Mouse (Mus musculus): ENCODE data around the gene Rnf115. TPM values are rescaled to one million over a fixed set of nuclear protein-coding genes. Genes with fewer than 3 reads are reported as not detected.

The Rnf115 gene
- polyA plus RNA-seq, 1 experiment from 2014 or later, result 72.1 TPM

GRCm38 (mm10) chr3:96788506-96788905 lies 61.0 kb downstream of the Rnf115 start:
- no peaks in the 10 kb centered on the region for H3K27me3 ChIP-seq (ENCODE audit: control insufficient read depth, insufficient read depth, low read length)
- no peaks in the 10 kb centered on the region for H3K9me3 ChIP-seq (ENCODE audit: control insufficient read depth, low read length)
- WGBS, result 93% methylated on average over 8 of the region's 8 CpGs
- H3K4me1 ChIP-seq (ENCODE audit: control insufficient read depth, insufficient read depth, low read length), result no peaks in the 10 kb centered on the region
- ATAC-seq (ENCODE audit: low FRiP score, low TSS enrichment), result no peak
- no peak overlapping the region for H3K9ac ChIP-seq (ENCODE audit: low read depth, low read length)
- peaks cover 49% of the 10 kb centered on the region for H3K36me3 ChIP-seq (ENCODE audit: control insufficient read depth, insufficient read depth, low read length)
- H3K4me3 ChIP-seq (ENCODE audit: low read length), result no peak overlapping the region
- no peak overlapping the region for H3K4me2 ChIP-seq (replicated peaks; ENCODE audit: low read depth, low read length)
- no peak overlapping the region for H3K27ac ChIP-seq (ENCODE audit: low read depth, low read length)

- no peaks in the 10 kb centered on the region for H3K27me3 ChIP-seq (ENCODE audit: control insufficient read depth, insufficient read depth, low read length)
- H3K9me3 ChIP-seq (ENCODE audit: control insufficient read depth, low read length), result no peaks in the 10 kb centered on the region
- H3K27ac ChIP-seq (ENCODE audit: low read depth, low read length), result no peak overlapping the region
- 77% methylated on average over 11 of the region's 11 CpGs for WGBS
- no peak overlapping the region for H3K9ac ChIP-seq (ENCODE audit: low read depth, low read length)
- no peak for ATAC-seq (ENCODE audit: low FRiP score, low TSS enrichment)
- H3K4me3 ChIP-seq (ENCODE audit: low read length), result no peak overlapping the region
- no peak overlapping the region for H3K4me2 ChIP-seq (replicated peaks; ENCODE audit: low read depth, low read length)
- H3K4me1 ChIP-seq (ENCODE audit: control insufficient read depth, insufficient read depth, low read length), result no peaks in the 10 kb centered on the region
- H3K36me3 ChIP-seq (ENCODE audit: control insufficient read depth, insufficient read depth, low read length), result no peaks in the 10 kb centered on the region
Measured at GRCm38 (mm10) chr3:96800254-96800653, 72.8 kb downstream of the Rnf115 start.

GRCm38 (mm10) chr3:96802214-96802613 lies 74.8 kb downstream of the Rnf115 start:
- Histone ChIP-seq H3K4me1 (ENCODE audit: control insufficient read depth, insufficient read depth, low read length) (no peaks in the 10 kb centered on the region), H3K4me3 (ENCODE audit: low read length) (no peak overlapping the region), H3K9me3 (ENCODE audit: control insufficient read depth, low read length) (no peaks in the 10 kb centered on the region), H3K4me2 (replicated peaks; ENCODE audit: low read depth, low read length) (no peak overlapping the region), H3K27me3 (ENCODE audit: control insufficient read depth, insufficient read depth, low read length) (no peaks in the 10 kb centered on the region), H3K27ac (ENCODE audit: low read depth, low read length) (no peak overlapping the region), H3K9ac (ENCODE audit: low read depth, low read length) (no peak overlapping the region), H3K36me3 (ENCODE audit: control insufficient read depth, insufficient read depth, low read length) (no peaks in the 10 kb centered on the region)
- WGBS, result 61% methylated on average over 1 of the region's 1 CpGs
- no peak for ATAC-seq (ENCODE audit: low FRiP score, low TSS enrichment)

GRCm38 (mm10) chr3:96808136-96808535 lies 80.7 kb downstream of the Rnf115 start:
- H3K27me3 ChIP-seq (ENCODE audit: control insufficient read depth, insufficient read depth, low read length), result no peaks in the 10 kb centered on the region
- H3K9ac ChIP-seq (ENCODE audit: low read depth, low read length), result no peak overlapping the region
- no peak overlapping the region for H3K27ac ChIP-seq (ENCODE audit: low read depth, low read length)
- no peak for ATAC-seq (ENCODE audit: low FRiP score, low TSS enrichment)
- no peaks in the 10 kb centered on the region for H3K36me3 ChIP-seq (ENCODE audit: control insufficient read depth, insufficient read depth, low read length)
- H3K4me3 ChIP-seq (ENCODE audit: low read length), result no peak overlapping the region
- H3K4me2 ChIP-seq (replicated peaks; ENCODE audit: low read depth, low read length), result no peak overlapping the region
- 80% methylated on average over 3 of the region's 3 CpGs for WGBS
- no peaks in the 10 kb centered on the region for H3K4me1 ChIP-seq (ENCODE audit: control insufficient read depth, insufficient read depth, low read length)
- H3K9me3 ChIP-seq (ENCODE audit: control insufficient read depth, low read length), result no peaks in the 10 kb centered on the region

GRCm38 (mm10) chr3:96808651-96809050 lies 81.2 kb downstream of the Rnf115 start:
- Histone ChIP-seq H3K4me3 (ENCODE audit: low read length) (no peak overlapping the region), H3K36me3 (ENCODE audit: control insufficient read depth, insufficient read depth, low read length) (no peaks in the 10 kb centered on the region), H3K4me1 (ENCODE audit: control insufficient read depth, insufficient read depth, low read length) (peaks cover 4% of the 10 kb centered on the region; the same call in 1 of the 2 replicates), H3K9ac (ENCODE audit: low read depth, low read length) (no peak overlapping the region), H3K4me2 (replicated peaks; ENCODE audit: low read depth, low read length) (no peak overlapping the region), H3K9me3 (ENCODE audit: control insufficient read depth, low read length) (no peaks in the 10 kb centered on the region), H3K27ac (ENCODE audit: low read depth, low read length) (no peak overlapping the region), H3K27me3 (ENCODE audit: control insufficient read depth, insufficient read depth, low read length) (no peaks in the 10 kb centered on the region)
- 84% methylated on average over 3 of the region's 3 CpGs for whole genome bisulfite sequencing
- ATAC-seq (ENCODE audit: low FRiP score, low TSS enrichment), result no peak

GRCm38 (mm10) chr3:96811232-96811631 lies 83.8 kb downstream of the Rnf115 start:
- no peaks in the 10 kb centered on the region for H3K27me3 ChIP-seq (ENCODE audit: control insufficient read depth, insufficient read depth, low read length)
- H3K4me2 ChIP-seq (replicated peaks; ENCODE audit: low read depth, low read length), result no peak overlapping the region
- H3K4me1 ChIP-seq (ENCODE audit: control insufficient read depth, insufficient read depth, low read length), result peaks cover 5% of the 10 kb centered on the region; the same call in 1 of the 2 replicates
- no peaks in the 10 kb centered on the region for H3K36me3 ChIP-seq (ENCODE audit: control insufficient read depth, insufficient read depth, low read length)
- H3K4me3 ChIP-seq (ENCODE audit: low read length), result no peak overlapping the region
- 91% methylated on average over 3 of the region's 3 CpGs for WGBS
- H3K9ac ChIP-seq (ENCODE audit: low read depth, low read length), result no peak overlapping the region
- no peaks in the 10 kb centered on the region for H3K9me3 ChIP-seq (ENCODE audit: control insufficient read depth, low read length)
- H3K27ac ChIP-seq (ENCODE audit: low read depth, low read length), result no peak overlapping the region
- ATAC-seq (ENCODE audit: low FRiP score, low TSS enrichment), result no peak

GRCm38 (mm10) chr3:96812395-96813091 lies 85.1 kb downstream of the Rnf115 start:
- Histone ChIP-seq H3K27me3 (ENCODE audit: control insufficient read depth, insufficient read depth, low read length) (no peaks in the 10 kb centered on the region), H3K9ac (ENCODE audit: low read depth, low read length) (no peak overlapping the region), H3K4me2 (replicated peaks; ENCODE audit: low read depth, low read length) (peak overlapping the region; percentile 26), H3K27ac (ENCODE audit: low read depth, low read length) (no peak overlapping the region), H3K4me1 (ENCODE audit: control insufficient read depth, insufficient read depth, low read length) (peaks cover 5% of the 10 kb centered on the region; the same call in 1 of the 2 replicates), H3K9me3 (ENCODE audit: control insufficient read depth, low read length) (no peaks in the 10 kb centered on the region; the same call in 1 of the 2 replicates), H3K4me3 (ENCODE audit: low read length) (no peak overlapping the region), H3K36me3 (ENCODE audit: control insufficient read depth, insufficient read depth, low read length) (no peaks in the 10 kb centered on the region)
- whole genome bisulfite sequencing, result 39% methylated on average over 20 of the region's 20 CpGs
- ATAC-seq (ENCODE audit: low FRiP score, low TSS enrichment), result peak; percentile 56; the same call in 1 of the 2 replicates

- H3K4me2 ChIP-seq (replicated peaks; ENCODE audit: low read depth, low read length), result no peak overlapping the region; the same call in 1 of the 2 replicates
- H3K27ac ChIP-seq (ENCODE audit: low read depth, low read length), result no peak overlapping the region
- peaks cover 5% of the 10 kb centered on the region; the same call in 1 of the 2 replicates for H3K4me1 ChIP-seq (ENCODE audit: control insufficient read depth, insufficient read depth, low read length)
- H3K9me3 ChIP-seq (ENCODE audit: control insufficient read depth, low read length), result no peaks in the 10 kb centered on the region; the same call in 1 of the 2 replicates
- H3K36me3 ChIP-seq (ENCODE audit: control insufficient read depth, insufficient read depth, low read length), result no peaks in the 10 kb centered on the region
- no peak overlapping the region for H3K9ac ChIP-seq (ENCODE audit: low read depth, low read length)
- peak; percentile 74; the same call in 1 of the 2 replicates for ATAC-seq (ENCODE audit: low FRiP score, low TSS enrichment)
- no peak overlapping the region for H3K4me3 ChIP-seq (ENCODE audit: low read length)
- 17% methylated on average over 9 of the region's 9 CpGs for WGBS
- H3K27me3 ChIP-seq (ENCODE audit: control insufficient read depth, insufficient read depth, low read length), result no peaks in the 10 kb centered on the region
Measured at GRCm38 (mm10) chr3:96813106-96813505, 85.6 kb downstream of the Rnf115 start.

- H3K9me3 ChIP-seq (ENCODE audit: control insufficient read depth, low read length), result no peaks in the 10 kb centered on the region; the same call in 1 of the 2 replicates
- H3K4me3 ChIP-seq (ENCODE audit: low read length), result no peak overlapping the region
- H3K27me3 ChIP-seq (ENCODE audit: control insufficient read depth, insufficient read depth, low read length), result no peaks in the 10 kb centered on the region
- H3K4me1 ChIP-seq (ENCODE audit: control insufficient read depth, insufficient read depth, low read length), result peaks cover 5% of the 10 kb centered on the region; the same call in 1 of the 2 replicates
- no peak overlapping the region; the same call in 1 of the 2 replicates for H3K4me2 ChIP-seq (replicated peaks; ENCODE audit: low read depth, low read length)
- WGBS, result 57% methylated on average over 7 of the region's 7 CpGs
- no peak overlapping the region for H3K9ac ChIP-seq (ENCODE audit: low read depth, low read length)
- H3K27ac ChIP-seq (ENCODE audit: low read depth, low read length), result no peak overlapping the region
- ATAC-seq (ENCODE audit: low FRiP score, low TSS enrichment), result 0 out of 2 replicates have a peak, but pooled peaks have one; percentile 30
- no peaks in the 10 kb centered on the region for H3K36me3 ChIP-seq (ENCODE audit: control insufficient read depth, insufficient read depth, low read length)
Measured at GRCm38 (mm10) chr3:96813591-96814244, 86.3 kb downstream of the Rnf115 start.

Data from kidney, embryonic 14.5 days (tissue).